Mouse (Mus musculus): ENCODE measurements around the gene Ncs1.

- TF ChIP-seq POLR2A (IDR thresholded peaks at IDR 0.05; ENCODE audit: low read depth, low read length) (no peak), RCOR1 (conservative IDR thresholded peaks at IDR 0.05; ENCODE audit: low read depth, low read length) (no peak), RAD21 (IDR thresholded peaks at IDR 0.05; ENCODE audit: low read depth, low read length) (no peak), USF2 (conservative IDR thresholded peaks at IDR 0.05; ENCODE audit: low read depth, low read length) (no peak), IRF4 (IDR thresholded peaks at IDR 0.05; ENCODE audit: low read depth, low read length) (no peak), CTCF (conservative IDR thresholded peaks at IDR 0.05 in 1 of 2, IDR thresholded peaks at IDR 0.05 in 1 of 2; ENCODE audit: low read depth in 2 of 2, low read length in 2 of 2) (no peak), GABPA (IDR thresholded peaks at IDR 0.05; ENCODE audit: insufficient replicate concordance, low read depth, low read length) (no peak)
Measured at GRCm38 (mm10) chr2:31263039-31263461, 17.4 kb downstream of the Ncs1 start.
